Comparison of ENCODE assay signal across 9 mouse cellular contexts in genomic region chr14:122249123-122249522, GRCm38 (mm10).
DNase-seq lines count a peak whose midpoint lies in the region; ATAC-seq and TF ChIP-seq lines count a peak whose summit lies in the region.
"Had no signal": no experiment of that assay in that cellular context is flagged by ENCODE, and none has a peak within 500 bp of the region (broad histone marks: within the 10 kb centered on the region; RNA-seq: fewer than 3 reads in every experiment).

No protein-coding gene starts in this region.

- in situ Hi-C loops in CH12.LX (cut with MboI; ENCODE audit: low pct_ligation_motif_present, low pct_unique_long_range_greater_than_20kb, low sequenced_read_pairs), result no loop called here
- in situ Hi-C loops in Patski (cut with MboI; ENCODE audit: low pct_unique_long_range_greater_than_20kb), result loop anchor here (25.0 kb wide), 1 partner anchor 213 kb away; the partner anchor contains the start of genes Gm5089 and Zic5

- no peak overlapping the region for H3K27ac ChIP-seq in kidney, postnatal 0 days
- no peak overlapping the region for H3K27ac ChIP-seq in CH12.LX (ENCODE audit: insufficient read depth, low read depth)
- H3K27ac ChIP-seq: hindbrain, embryonic 15.5 days; liver, embryonic 15.5 days had no signal

- H3K4me3 ChIP-seq in kidney, postnatal 0 days (replicated peaks; ENCODE audit: low read depth, low read length), result no peak overlapping the region
- no peak overlapping the region for H3K4me3 ChIP-seq in CH12.LX (replicated peaks in 1 of 3; ENCODE audit: low read depth in 2 of 3, low read length in 2 of 3, poor library complexity in 1 of 3)
- H3K4me3 ChIP-seq: hindbrain, embryonic 15.5 days; liver, embryonic 15.5 days had no signal

- TF ChIP-seq POLR2A in CH12.LX (IDR thresholded peaks at IDR 0.05; ENCODE audit: low read depth, low read length), result no peak

- no peaks in the 10 kb centered on the region for H3K4me1 ChIP-seq in kidney, postnatal 0 days (replicated peaks; ENCODE audit: insufficient read depth, low read length)
- peaks cover 0 to 12% of the 10 kb centered on the region in 2 experiments; a peak in 2 of 4 replicates for H3K4me1 ChIP-seq in CH12.LX (ENCODE audit: control insufficient read depth in 1 of 2, insufficient read depth in 2 of 2)
- H3K4me1 ChIP-seq: hindbrain, embryonic 15.5 days; liver, embryonic 15.5 days had no signal

- no peak overlapping the region for H3K9ac ChIP-seq in kidney, postnatal 0 days (ENCODE audit: low read depth, low read length)
- no peak overlapping the region for H3K9ac ChIP-seq in CH12.LX (ENCODE audit: insufficient read depth, low read depth)
- H3K9ac ChIP-seq: hindbrain, embryonic 15.5 days; liver, embryonic 15.5 days had no signal

- peak; percentile 42 for TF ChIP-seq CTCF in kidney, postnatal 0 days (IDR thresholded peaks at IDR 0.05; ENCODE audit: low read depth)
- TF ChIP-seq CTCF in CH12.LX (conservative IDR thresholded peaks at IDR 0.05 in 1 of 2, IDR thresholded peaks at IDR 0.05 in 1 of 2; ENCODE audit: low read depth in 2 of 2, low read length in 2 of 2), result peak; percentile 34 to 64; a peak in 3 of 4 replicates
- TF ChIP-seq CTCF in Patski (IDR thresholded peaks at IDR 0.05), result peak; percentile 61

- no peaks in the 10 kb centered on the region for H3K79me2 ChIP-seq in CH12.LX (replicated peaks; ENCODE audit: control insufficient read depth, extremely low read depth, insufficient read depth, poor library complexity, severe bottlenecking)

- CTCF ChIA-PET in Patski (lab: Charles Lee), result interaction anchor here (1.4 kb wide), 1 partner anchor 15 kb away, joined by 3 read pairs; no protein-coding TSS in a partner anchor

- POLR2A ChIA-PET in Patski (lab: Charles Lee), result no interaction called here

- no peak for ATAC-seq in kidney, postnatal 0 days (replicated peaks; ENCODE audit: low FRiP score, low read depth)
- no peak for ATAC-seq in Patski
- ATAC-seq in megakaryocyte progenitor cell, adult 5-6 weeks (replicated peaks; ENCODE audit: poor library complexity), result peak; percentile 87

- no peak overlapping the region for H3K4me2 ChIP-seq in kidney, postnatal 0 days (ENCODE audit: low read length)
- no peak overlapping the region for H3K4me2 ChIP-seq in CH12.LX (ENCODE audit: insufficient read depth, low read depth, poor library complexity, severe bottlenecking)
- H3K4me2 ChIP-seq: hindbrain, embryonic 15.5 days; liver, embryonic 15.5 days had no signal

- no peak for DNase-seq in kidney, postnatal 0 days (ENCODE audit: low spot score)
- DNase-seq in kidney, adult 11 months, result no peak
- DNase-seq in CH12.LX (ENCODE audit: extremely low read depth) (peak; percentile 21), Patski (ENCODE audit: low read depth, low spot score) (no peak)
- no peak for DNase-seq in right cerebral cortex, postnatal 36 days (ENCODE audit: low spot score in 2 of 2)
- no peak for DNase-seq in frontal cortex, postnatal 14 days (ENCODE audit: low spot score in 2 of 2)

- no peak for TF ChIP-seq EP300 in CH12.LX (IDR thresholded peaks at IDR 0.05; ENCODE audit: low read length)

- dilution Hi-C loops in CH12.LX (cut with MboI; ENCODE audit: extremely low pct_ligation_motif_present, extremely low pct_unique_long_range_greater_than_20kb, low sequenced_read_pairs), result no loop called here

- no peaks in the 10 kb centered on the region for H3K27me3 ChIP-seq in kidney, postnatal 0 days (ENCODE audit: insufficient read depth, low read length)
- H3K27me3 ChIP-seq in CH12.LX (replicated peaks) (no peaks in the 10 kb centered on the region), Patski (no peaks in the 10 kb centered on the region)

- WGBS in kidney, postnatal 0 days, result 78% methylated on average over 3 of the region's 3 CpGs

- peak; percentile 46 for TF ChIP-seq RAD21 in CH12.LX (IDR thresholded peaks at IDR 0.05; ENCODE audit: low read depth, low read length)

- no peaks in the 10 kb centered on the region for H3K36me3 ChIP-seq in kidney, postnatal 0 days (ENCODE audit: insufficient read depth, low read length)
- H3K36me3 ChIP-seq in CH12.LX (replicated peaks in 1 of 2; ENCODE audit: control insufficient read depth in 1 of 2, insufficient read depth in 1 of 2, low read length in 1 of 2), result no peaks in the 10 kb centered on the region
- H3K36me3 ChIP-seq: hindbrain, embryonic 15.5 days; liver, embryonic 15.5 days had no signal

- H3K9me3 ChIP-seq in kidney, postnatal 0 days (replicated peaks; ENCODE audit: low read length), result no peaks in the 10 kb centered on the region
- no peaks in the 10 kb centered on the region for H3K9me3 ChIP-seq in CH12.LX (replicated peaks; ENCODE audit: low read length)
- H3K9me3 ChIP-seq: hindbrain, embryonic 15.5 days; liver, embryonic 15.5 days had no signal

TF ChIP-seq in CH12.LX, 34 proteins besides CTCF, POLR2A, EP300 and RAD21:
- TF ChIP-seq SMC3 (IDR thresholded peaks at IDR 0.05; ENCODE audit: low read depth, low read length) (peak; percentile 62), JUND (conservative IDR thresholded peaks at IDR 0.05; ENCODE audit: low read depth, low read length) (no peak)
